Mouse (Mus musculus) cerebellum, adult 11 months (tissue): ENCODE results near the gene Gbp7.

Experiments
- DNase-seq: peaks from one replicate; pipeline ENCODE4 v3.0.0; 2022

Gene Gbp7

DNA sequence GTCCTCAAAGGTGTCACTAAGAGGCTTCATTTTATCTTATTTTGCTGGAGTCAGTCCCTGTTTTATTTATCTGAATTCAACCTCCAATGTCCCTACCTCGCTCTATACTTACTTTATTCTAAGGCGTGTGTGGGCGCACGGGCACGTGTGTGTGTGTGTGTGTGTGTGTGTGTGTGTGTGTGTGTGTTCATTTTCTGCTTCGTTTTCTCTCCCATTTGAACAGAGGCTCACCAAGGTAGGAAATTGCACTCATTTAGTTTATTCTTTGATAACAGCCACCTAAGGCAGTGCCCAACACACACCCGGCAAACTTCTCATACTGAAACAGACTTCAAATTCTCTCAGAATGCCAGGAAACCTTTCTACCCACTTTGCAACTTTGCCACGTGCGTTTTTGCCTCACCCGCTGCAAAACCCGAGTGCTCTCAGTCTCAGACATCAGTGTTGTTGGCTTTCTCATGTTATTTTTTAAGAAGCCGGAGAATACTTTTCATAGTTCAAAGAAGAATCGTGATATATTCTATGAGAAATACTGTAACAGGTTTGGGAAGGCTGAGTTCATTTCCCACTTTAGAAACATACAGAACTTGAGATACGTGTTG is 31.0 kb downstream of the Gbp7 start:
- no peak for DNase-seq

DNA sequence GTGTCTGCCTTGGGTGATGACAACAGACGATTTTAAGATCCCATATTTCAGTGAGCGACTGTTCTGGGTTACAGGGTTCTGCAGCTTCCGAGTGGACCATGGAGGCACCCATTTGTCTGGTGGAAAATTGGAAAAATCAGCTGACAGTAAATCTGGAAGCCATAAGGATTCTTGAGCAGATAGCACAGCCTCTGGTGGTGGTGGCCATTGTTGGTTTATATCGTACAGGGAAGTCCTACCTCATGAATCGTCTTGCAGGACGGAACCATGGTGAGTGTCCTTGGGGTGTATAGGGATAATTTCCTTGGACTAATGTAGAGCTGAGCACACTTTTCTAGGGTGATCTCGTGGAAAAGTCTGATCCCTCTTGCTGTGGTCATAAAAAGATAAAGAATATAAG is 31.5 kb downstream of the Gbp7 start:
- no peak for DNase-seq

DNA sequence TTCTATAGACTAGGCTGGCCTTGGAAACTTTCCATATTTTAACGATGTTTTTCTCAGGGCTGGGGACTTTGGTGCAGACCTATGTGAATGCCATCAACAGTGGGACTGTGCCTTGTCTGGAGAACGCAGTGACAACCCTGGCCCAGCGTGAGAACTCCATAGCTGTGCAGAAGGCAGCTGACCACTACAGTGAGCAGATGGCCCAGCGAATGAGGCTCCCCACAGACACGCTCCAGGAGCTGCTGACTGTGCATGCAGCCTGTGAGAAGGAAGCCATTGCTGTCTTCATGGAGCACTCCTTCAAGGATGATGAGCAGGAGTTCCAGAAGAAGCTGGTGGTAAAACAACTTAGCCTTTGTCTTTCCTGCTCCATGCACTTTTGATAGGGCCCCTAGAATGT is 37.3 kb downstream of the Gbp7 start:
- peak; percentile 11 for DNase-seq

DNA sequence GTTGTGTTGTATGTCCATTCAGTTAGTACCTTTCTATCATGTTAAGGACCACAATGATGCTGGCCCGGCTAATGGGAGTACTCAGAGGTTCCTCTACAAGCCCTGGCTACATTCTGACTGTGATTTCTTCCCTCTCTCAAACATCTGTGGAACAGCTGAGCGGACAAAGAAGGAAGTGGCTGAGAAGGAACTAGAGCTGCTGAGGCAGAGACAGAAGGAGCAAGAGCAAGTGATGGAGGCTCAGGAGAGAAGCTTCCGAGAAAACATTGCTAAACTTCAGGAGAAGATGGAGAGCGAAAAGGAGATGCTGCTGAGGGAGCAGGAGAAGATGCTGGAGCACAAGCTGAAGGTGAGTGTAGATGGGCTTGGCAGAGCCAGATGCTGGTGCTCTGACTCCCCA is 40.6 kb downstream of the Gbp7 start:
- DNase-seq, result no peak

DNA sequence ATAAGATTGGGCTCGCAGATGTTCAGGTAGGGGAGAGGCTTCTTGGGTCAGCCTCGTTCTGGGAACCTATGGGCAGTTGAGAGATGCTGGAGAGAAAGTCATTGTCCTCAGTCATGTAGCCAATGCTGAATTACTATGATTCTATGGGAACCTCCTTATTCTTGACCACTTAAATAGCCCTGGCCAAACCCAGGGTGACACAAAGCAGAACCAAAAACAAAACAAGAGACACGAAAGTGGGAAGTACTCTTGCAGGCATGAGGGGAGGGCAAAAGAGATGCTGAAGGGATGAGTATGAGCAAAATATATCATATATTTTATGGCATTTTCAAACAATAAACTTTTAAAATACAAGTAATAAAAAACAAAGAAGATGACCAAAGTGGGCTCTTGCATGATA is 47.0 kb downstream of the Gbp7 start:
- DNase-seq, result no peak

DNA sequence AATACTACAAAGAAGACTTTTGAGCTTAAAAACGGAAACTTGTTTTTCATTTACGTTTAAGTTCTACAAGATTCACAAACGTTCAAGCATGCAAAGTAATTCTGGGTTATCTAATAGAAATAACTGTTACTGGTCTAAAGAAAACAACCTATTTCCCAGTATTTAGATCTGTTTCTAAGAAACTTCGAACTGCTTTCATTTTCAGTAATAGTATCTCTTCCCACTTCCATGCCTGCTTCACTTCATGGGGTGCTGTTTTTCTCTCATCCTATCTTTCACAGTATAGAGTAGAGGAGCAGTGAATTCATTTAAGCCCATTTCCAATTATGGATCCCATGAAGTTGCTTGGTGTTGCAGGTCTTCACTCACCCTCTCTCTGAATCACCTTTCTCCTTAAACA is 48.2 kb downstream of the Gbp7 start:
- no peak for DNase-seq

DNA sequence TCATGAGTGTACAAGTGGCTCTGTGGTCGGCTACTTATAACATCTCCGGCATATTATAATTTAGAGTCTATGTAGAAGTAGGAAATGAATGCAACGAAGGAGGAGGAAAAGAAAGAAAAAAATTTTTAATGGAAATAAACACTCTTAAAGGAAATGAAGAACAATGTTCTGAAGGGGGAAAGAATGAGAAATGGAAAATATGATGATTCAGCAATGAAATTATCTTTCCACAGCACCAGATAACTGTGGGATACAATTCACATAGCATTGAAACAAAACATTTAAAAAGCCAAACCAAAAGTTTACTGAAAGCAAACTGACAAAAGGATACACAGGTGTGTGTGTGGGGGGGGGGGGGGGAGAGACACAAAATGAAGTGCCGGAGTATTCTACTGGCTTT is 52.9 kb downstream of the Gbp7 start:
- no peak for DNase-seq

DNA sequence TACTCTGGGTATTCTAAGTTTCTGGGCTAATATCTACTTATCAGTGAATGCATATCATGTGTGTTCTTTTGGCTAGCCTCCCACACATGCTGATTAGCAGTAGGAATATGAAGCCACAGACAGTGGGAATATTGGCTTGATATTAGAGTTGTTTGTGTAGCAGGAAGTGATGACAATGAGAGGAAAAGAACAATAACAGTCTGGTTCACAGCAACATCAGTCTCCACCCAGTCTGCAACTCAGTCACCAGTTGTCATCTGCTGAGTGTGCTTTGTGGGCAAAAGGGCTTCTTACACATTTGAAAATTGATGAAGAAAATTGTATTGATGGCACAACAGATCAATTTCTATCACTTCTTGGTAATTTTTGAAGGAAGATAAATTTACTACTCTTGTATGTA is 57.2 kb downstream of the Gbp7 start:
- DNase-seq, result no peak

DNA sequence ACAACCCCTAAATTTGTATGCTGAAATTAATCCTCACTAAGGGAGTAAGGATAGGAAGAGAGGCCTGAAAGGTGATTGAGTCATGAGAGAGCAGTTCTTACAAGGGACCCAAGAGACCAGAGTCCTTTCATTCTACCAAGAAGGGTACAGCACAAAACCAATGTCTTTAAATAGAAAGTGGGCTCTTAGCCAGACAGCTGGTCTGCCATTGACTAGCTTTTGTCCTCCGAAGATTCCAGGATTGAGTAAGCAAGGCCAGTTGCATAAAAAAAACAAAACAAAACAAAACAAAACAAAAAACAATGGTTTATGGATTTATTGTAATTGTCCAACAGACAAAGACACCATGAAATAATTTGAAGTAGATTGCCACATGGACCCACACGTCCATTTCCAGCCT is 58.7 kb downstream of the Gbp7 start:
- DNase-seq, result no peak

DNA sequence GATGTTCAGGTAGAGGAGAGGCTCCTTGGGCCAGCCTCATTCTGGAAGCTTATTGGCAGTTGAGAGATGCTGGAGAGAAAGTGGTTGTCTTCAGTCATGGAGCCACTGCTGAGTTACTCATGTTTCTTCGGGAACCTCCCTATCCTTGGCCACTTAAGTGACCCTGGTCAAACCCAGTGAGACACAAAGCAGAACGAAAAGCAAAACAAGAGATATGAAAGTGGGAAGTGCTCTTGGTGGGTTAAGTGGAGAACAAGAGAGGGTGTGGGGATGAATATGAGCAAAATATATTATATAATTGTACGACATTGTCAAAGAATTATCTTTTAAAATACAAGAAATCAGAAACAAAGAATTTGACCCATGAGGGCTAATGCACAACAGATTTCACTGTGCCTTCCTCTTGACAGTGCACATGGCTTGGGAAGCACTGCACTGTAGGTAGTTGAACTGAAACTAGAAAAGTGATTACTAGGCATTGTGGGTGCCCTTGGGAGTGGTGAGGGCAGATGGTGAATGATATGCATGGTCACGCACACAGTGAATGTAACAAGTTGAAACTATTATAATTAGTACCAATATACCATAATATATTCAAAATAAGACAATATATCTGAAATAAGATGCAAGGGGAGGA is 60.4 kb downstream of the Gbp7 start:
- DNase-seq, result no peak

DNA sequence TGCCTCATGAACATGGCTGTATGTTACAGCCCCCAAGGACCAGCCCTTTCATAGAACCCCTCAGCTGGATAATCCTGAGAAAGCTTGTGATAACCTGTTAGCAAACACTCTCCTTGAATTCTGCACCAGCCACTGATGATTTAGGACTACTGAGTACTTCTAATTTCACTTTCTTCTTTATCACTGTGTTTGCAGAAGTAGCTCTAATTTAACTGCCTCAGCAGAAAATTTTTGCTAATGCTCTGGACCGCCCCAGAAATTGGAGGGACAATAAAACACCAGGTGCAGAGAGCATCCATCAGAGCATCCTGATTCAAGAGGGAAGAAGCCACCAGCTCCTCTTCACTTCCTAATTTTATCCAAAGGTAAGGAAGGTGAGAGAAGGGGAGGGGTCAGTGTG is 64.4 kb downstream of the Gbp7 start, which contains the start of gene Gbp2b:
Gene Gbp2b, plus strand, starts transcription at position 301 of the 400 bp plus-strand sequence.
- no peak for DNase-seq

DNA sequence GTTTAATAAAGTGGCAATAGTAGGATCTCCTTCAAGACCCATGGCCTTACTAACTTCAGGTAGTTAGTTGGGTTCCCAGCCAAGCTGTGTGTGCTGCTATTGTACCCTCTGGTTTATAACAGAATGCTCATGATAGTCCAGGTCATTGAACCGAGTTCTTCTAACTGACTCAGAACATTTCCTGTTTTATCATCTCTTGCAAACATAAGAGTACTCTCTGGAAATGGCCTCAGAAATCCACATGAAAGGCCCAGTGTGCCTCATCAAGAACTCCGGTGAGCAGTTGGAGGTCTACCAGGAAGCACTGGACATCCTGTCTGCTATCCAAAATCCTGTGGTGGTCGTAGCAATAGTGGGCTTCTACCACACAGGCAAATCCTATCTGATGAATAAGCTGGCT is 67.8 kb downstream of the Gbp7 start:
- no peak for DNase-seq
